Mouse (Mus musculus): Measurements from ENCODE around the gene Ddx39. TPM values are rescaled to one million over a fixed set of nuclear protein-coding genes. Genes with fewer than 3 reads are reported as not detected.

Ddx39 gene
- polyA plus RNA-seq, 1 experiment from 2014 or later: 134 TPM

- no peaks in the 10 kb centered on the region for H3K9me3 ChIP-seq (replicated peaks)
- H3K36me3 ChIP-seq: no peaks in the 10 kb centered on the region
- H3K4me3 ChIP-seq (replicated peaks): no peak overlapping the region
- peaks cover 33% of the 10 kb centered on the region for H3K4me1 ChIP-seq
- no peak overlapping the region for H3K27ac ChIP-seq (replicated peaks)
- WGBS: 57% methylated on average over 9 of the region's 9 CpGs
- H3K9ac ChIP-seq: no peak overlapping the region
- H3K27me3 ChIP-seq: no peaks in the 10 kb centered on the region
- no peak for ATAC-seq (ENCODE audit: insufficient number of reproducible peaks, low FRiP score, low TSS enrichment, low read depth)
- H3K4me2 ChIP-seq (replicated peaks): no peak overlapping the region
Measured at GRCm38 (mm10) chr8:83700423-83701085, 14.4 kb upstream of the Ddx39 start.

- H3K4me2 ChIP-seq (replicated peaks): no peak overlapping the region
- 77% methylated on average over 4 of the region's 4 CpGs for WGBS
- no peaks in the 10 kb centered on the region for H3K9me3 ChIP-seq (replicated peaks)
- H3K4me1 ChIP-seq: peaks cover 12% of the 10 kb centered on the region
- H3K27ac ChIP-seq (replicated peaks): no peak overlapping the region
- no peak for ATAC-seq (ENCODE audit: insufficient number of reproducible peaks, low FRiP score, low TSS enrichment, low read depth)
- H3K9ac ChIP-seq: no peak overlapping the region
- H3K4me3 ChIP-seq (replicated peaks): no peak overlapping the region
- H3K36me3 ChIP-seq: no peaks in the 10 kb centered on the region
- H3K27me3 ChIP-seq: no peaks in the 10 kb centered on the region
Measured at GRCm38 (mm10) chr8:83703426-83703825, 11.6 kb upstream of the Ddx39 start.

- Histone ChIP-seq H3K4me3 (replicated peaks) (no peak overlapping the region), H3K27ac (replicated peaks) (no peak overlapping the region), H3K4me2 (replicated peaks) (no peak overlapping the region), H3K27me3 (no peaks in the 10 kb centered on the region), H3K4me1 (no peaks in the 10 kb centered on the region), H3K36me3 (no peaks in the 10 kb centered on the region), H3K9me3 (replicated peaks) (no peaks in the 10 kb centered on the region), H3K9ac (no peak overlapping the region)
- ATAC-seq (ENCODE audit: insufficient number of reproducible peaks, low FRiP score, low TSS enrichment, low read depth): no peak
- WGBS: 61% methylated on average over 5 of the region's 5 CpGs
Measured at GRCm38 (mm10) chr8:83706411-83706810, 8.6 kb upstream of the Ddx39 start.

- Histone ChIP-seq H3K9ac (no peak overlapping the region), H3K4me2 (replicated peaks) (no peak overlapping the region), H3K27ac (replicated peaks) (no peak overlapping the region), H3K27me3 (no peaks in the 10 kb centered on the region), H3K9me3 (replicated peaks) (no peaks in the 10 kb centered on the region), H3K4me1 (no peaks in the 10 kb centered on the region), H3K4me3 (replicated peaks) (no peak overlapping the region), H3K36me3 (no peaks in the 10 kb centered on the region)
- ATAC-seq (ENCODE audit: insufficient number of reproducible peaks, low FRiP score, low TSS enrichment, low read depth): no peak
- WGBS: 72% methylated on average over 8 of the region's 8 CpGs
Measured at GRCm38 (mm10) chr8:83707554-83707953, 7.4 kb upstream of the Ddx39 start.

- peaks cover 15% of the 10 kb centered on the region for H3K4me1 ChIP-seq
- peak overlapping the region; percentile 90 for H3K27ac ChIP-seq (replicated peaks)
- no peak for ATAC-seq (ENCODE audit: insufficient number of reproducible peaks, low FRiP score, low TSS enrichment, low read depth)
- no peak overlapping the region for H3K9ac ChIP-seq
- peak overlapping the region; percentile 61 for H3K4me3 ChIP-seq (replicated peaks)
- no peaks in the 10 kb centered on the region for H3K27me3 ChIP-seq
- 13% methylated on average over 8 of the region's 8 CpGs for WGBS
- H3K9me3 ChIP-seq (replicated peaks): no peaks in the 10 kb centered on the region
- peak overlapping the region; percentile 67 for H3K4me2 ChIP-seq (replicated peaks)
- peaks cover 4% of the 10 kb centered on the region for H3K36me3 ChIP-seq
Measured at GRCm38 (mm10) chr8:83714676-83715030, 324 bp upstream of the Ddx39 start.

GRCm38 (mm10) chr8:83715771-83716170, 794 bp downstream of the Ddx39 start:
- H3K4me2 ChIP-seq (replicated peaks): peak overlapping the region; percentile 67
- H3K9ac ChIP-seq: peak overlapping the region; percentile 50
- H3K9me3 ChIP-seq (replicated peaks): no peaks in the 10 kb centered on the region
- no peak for ATAC-seq (ENCODE audit: insufficient number of reproducible peaks, low FRiP score, low TSS enrichment, low read depth)
- H3K36me3 ChIP-seq: peaks cover 15% of the 10 kb centered on the region
- peaks cover 15% of the 10 kb centered on the region for H3K4me1 ChIP-seq
- WGBS: under 1% methylated on average over 17 of the region's 17 CpGs
- peak overlapping the region; percentile 61 for H3K4me3 ChIP-seq (replicated peaks)
- peak overlapping the region; percentile 90 for H3K27ac ChIP-seq (replicated peaks)
- no peaks in the 10 kb centered on the region for H3K27me3 ChIP-seq

GRCm38 (mm10) chr8:83716563-83716962, 1.6 kb downstream of the Ddx39 start:
- no peak overlapping the region for H3K27ac ChIP-seq (replicated peaks)
- H3K9ac ChIP-seq: no peak overlapping the region
- H3K4me1 ChIP-seq: peaks cover 15% of the 10 kb centered on the region
- peak overlapping the region; percentile 61 for H3K4me3 ChIP-seq (replicated peaks)
- no peaks in the 10 kb centered on the region for H3K9me3 ChIP-seq (replicated peaks)
- ATAC-seq (ENCODE audit: insufficient number of reproducible peaks, low FRiP score, low TSS enrichment, low read depth): no peak
- WGBS: 61% methylated on average over 2 of the region's 2 CpGs
- peak overlapping the region; percentile 67 for H3K4me2 ChIP-seq (replicated peaks)
- peaks cover 23% of the 10 kb centered on the region for H3K36me3 ChIP-seq
- no peaks in the 10 kb centered on the region for H3K27me3 ChIP-seq

GRCm38 (mm10) chr8:83719048-83719447, 4.1 kb downstream of the Ddx39 start:
- Histone ChIP-seq H3K27ac (replicated peaks) (no peak overlapping the region), H3K27me3 (no peaks in the 10 kb centered on the region), H3K36me3 (peaks cover 48% of the 10 kb centered on the region), H3K9ac (no peak overlapping the region), H3K4me1 (peaks cover 15% of the 10 kb centered on the region), H3K4me3 (replicated peaks) (no peak overlapping the region), H3K9me3 (replicated peaks) (no peaks in the 10 kb centered on the region), H3K4me2 (replicated peaks) (no peak overlapping the region)
- 82% methylated on average over 2 of the region's 2 CpGs for WGBS
- no peak for ATAC-seq (ENCODE audit: insufficient number of reproducible peaks, low FRiP score, low TSS enrichment, low read depth)

GRCm38 (mm10) chr8:83719693-83720092, 4.7 kb downstream of the Ddx39 start:
- peaks cover 17% of the 10 kb centered on the region for H3K4me1 ChIP-seq
- H3K9ac ChIP-seq: no peak overlapping the region
- H3K27me3 ChIP-seq: no peaks in the 10 kb centered on the region
- H3K27ac ChIP-seq (replicated peaks): no peak overlapping the region
- WGBS: 87% methylated on average over 2 of the region's 2 CpGs
- no peak overlapping the region for H3K4me3 ChIP-seq (replicated peaks)
- H3K9me3 ChIP-seq (replicated peaks): no peaks in the 10 kb centered on the region
- peaks cover 54% of the 10 kb centered on the region for H3K36me3 ChIP-seq
- no peak for ATAC-seq (ENCODE audit: insufficient number of reproducible peaks, low FRiP score, low TSS enrichment, low read depth)
- H3K4me2 ChIP-seq (replicated peaks): no peak overlapping the region

GRCm38 (mm10) chr8:83721405-83722025, 6.5 kb downstream of the Ddx39 start:
- no peak overlapping the region for H3K9ac ChIP-seq
- peaks cover 72% of the 10 kb centered on the region for H3K36me3 ChIP-seq
- H3K27ac ChIP-seq (replicated peaks): no peak overlapping the region
- WGBS: 88% methylated on average over 25 of the region's 25 CpGs
- no peaks in the 10 kb centered on the region for H3K27me3 ChIP-seq
- ATAC-seq (ENCODE audit: insufficient number of reproducible peaks, low FRiP score, low TSS enrichment, low read depth): no peak
- H3K4me3 ChIP-seq (replicated peaks): no peak overlapping the region
- H3K4me1 ChIP-seq: peaks cover 12% of the 10 kb centered on the region
- H3K9me3 ChIP-seq (replicated peaks): no peaks in the 10 kb centered on the region
- H3K4me2 ChIP-seq (replicated peaks): no peak overlapping the region

GRCm38 (mm10) chr8:83722631-83723030, 7.7 kb downstream of the Ddx39 start:
- Histone ChIP-seq H3K27ac (replicated peaks) (no peak overlapping the region), H3K4me2 (replicated peaks) (no peak overlapping the region), H3K9ac (no peak overlapping the region), H3K9me3 (replicated peaks) (no peaks in the 10 kb centered on the region), H3K27me3 (no peaks in the 10 kb centered on the region), H3K36me3 (peaks cover 72% of the 10 kb centered on the region), H3K4me3 (replicated peaks) (no peak overlapping the region), H3K4me1 (0 out of 2 replicates have a peak, but pooled peaks cover 2% of the 10 kb centered on the region)
- ATAC-seq (ENCODE audit: insufficient number of reproducible peaks, low FRiP score, low TSS enrichment, low read depth): no peak
- WGBS: 86% methylated on average over 12 of the region's 12 CpGs
